Mouse (Mus musculus) forebrain, embryonic 16.5 days (tissue): Measurements from ENCODE around the gene Serpini1. TPM values are rescaled to one million over a fixed set of nuclear protein-coding genes. Genes with fewer than 3 reads are reported as not detected.
"Not testable (repeated sequence)": the region's sequence is repeated elsewhere in the genome, so short reads cannot be mapped to it uniquely, and the experiment has no call there.

Experiments used
- ATAC-seq: fragments of 200-750 bp; cut with Nextera tagmentation; 2 replicates; pipeline ENCODE4 v1.8.0; 2017; ENCODE audit warnings: mild to moderate bottlenecking, moderate library complexity
- H3K27ac ChIP-seq: fragments of 300-500 bp; sonication (generic); 2 replicates; pipeline ENCODE4 v1.5.1; 2014; ENCODE audit warnings: low read length, control low read depth
- H3K27me3 ChIP-seq: fragments of 300-500 bp; sonication (generic); replicated peaks from 2 replicates; pipeline ENCODE4 v1.6.1; 2014; ENCODE audit warnings: low read length; ENCODE audit not compliant: control insufficient read depth, insufficient read depth
- H3K36me3 ChIP-seq: fragments of 300-500 bp; sonication (generic); 2 replicates; pipeline ENCODE4 v1.6.1; 2014; ENCODE audit not compliant: control insufficient read depth, insufficient read depth
- H3K4me1 ChIP-seq: fragments of 300-500 bp; sonication (generic); replicated peaks from 2 replicates; pipeline ENCODE4 v1.6.1; 2014; ENCODE audit warnings: low read length; ENCODE audit not compliant: control insufficient read depth, insufficient read depth
- H3K4me2 ChIP-seq: fragments of 300-500 bp; sonication (generic); 2 replicates; pipeline ENCODE4 v1.6.1; 2014; ENCODE audit warnings: mild to moderate bottlenecking, low read length, control low read depth
- H3K4me3 ChIP-seq: fragments of 300-500 bp; sonication (generic); replicated peaks from 2 replicates; pipeline ENCODE4 v1.5.1; 2014; ENCODE audit warnings: mild to moderate bottlenecking, low read length, control low read depth
- H3K9ac ChIP-seq: fragments of 300-500 bp; sonication (generic); replicated peaks from 2 replicates; pipeline ENCODE4 v1.6.1; 2014; ENCODE audit warnings: low read depth, low read length, control low read depth
- H3K9me3 ChIP-seq: fragments of 300-500 bp; sonication (generic); 2 replicates; pipeline ENCODE4 v1.6.1; 2016; ENCODE audit warnings: low read length; ENCODE audit not compliant: control insufficient read depth
- WGBS: fragments of 180-500 bp; shearing (Covaris S2); extraction: QIAGEN DNeasy Blood & Tissue Kit; methylation state at CpG from one replicate; pipeline ENCODE4 v1.1.7; 2014; 5-methylcytosine and 5-hydroxymethylcytosine counted together
- polyA plus RNA-seq: library from polyadenylated mRNA; unstranded; fragments of >200 nt; fragmentation: Nextera tagmentation; extraction: Ambion mirVana; gene quantifications from 2 replicates; pipeline ENCODE4 v1.2.1, GENCODE M21; 2015

Gene Serpini1
- polyA plus RNA-seq, 1 experiment from 2014 or later = 128 TPM

DNA sequence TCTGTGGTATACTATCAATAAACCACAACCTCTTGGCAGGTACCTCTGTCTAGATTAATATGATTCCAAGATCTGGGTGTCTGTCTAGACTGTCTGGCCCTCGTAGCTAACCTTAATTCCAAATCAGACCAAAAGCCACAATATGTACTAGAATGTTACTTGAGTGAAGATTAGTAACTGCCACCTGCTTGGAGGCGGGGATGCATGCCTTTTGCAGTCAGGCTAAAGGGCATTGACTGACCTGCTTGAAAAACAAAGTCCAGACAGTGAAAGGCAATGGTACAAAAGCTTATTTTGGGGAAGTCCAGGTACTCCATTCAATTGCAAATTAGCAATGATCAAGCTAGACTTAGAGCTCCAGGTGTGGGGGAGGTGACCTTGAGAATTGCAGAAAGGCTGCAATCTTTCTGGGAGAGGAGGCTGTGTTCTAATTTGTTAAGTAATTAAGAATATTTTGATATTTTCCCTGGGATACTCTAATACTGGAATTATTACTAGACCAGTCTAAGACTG is 94.3 kb downstream of the Serpini1 start:
- WGBS = 71% methylated on average over 2 of the region's 2 CpGs
- Histone ChIP-seq H3K4me3 (no peak overlapping the region), H3K4me2 (no peak overlapping the region), H3K9ac (no peak overlapping the region), H3K27ac (no peak overlapping the region), H3K9me3 (no peaks in the 10 kb centered on the region), H3K27me3 (no peaks in the 10 kb centered on the region), H3K4me1 (no peaks in the 10 kb centered on the region), H3K36me3 (no peaks in the 10 kb centered on the region)
- ATAC-seq = no peak

DNA sequence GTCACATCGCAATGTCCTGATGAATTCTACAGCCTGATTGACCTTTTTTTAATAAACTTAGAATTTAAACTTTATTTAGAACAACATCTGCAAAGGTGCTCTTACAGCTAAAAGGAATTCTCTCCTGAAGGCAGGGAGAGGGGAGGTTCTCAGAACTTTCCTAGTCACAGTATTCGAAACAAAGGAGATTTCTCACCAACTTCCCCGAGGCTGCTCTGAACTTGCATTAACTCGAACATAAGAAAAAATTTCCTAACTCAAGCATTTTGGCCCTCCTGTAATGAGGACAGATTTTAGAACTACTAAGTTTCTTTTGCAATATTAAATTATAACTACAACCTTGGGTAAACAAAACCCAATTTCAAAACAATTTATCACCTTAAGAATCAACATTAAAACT is 96.6 kb downstream of the Serpini1 start:
- H3K4me3 ChIP-seq, H3K27ac ChIP-seq, H3K9ac ChIP-seq, H3K27me3 ChIP-seq, H3K4me1 ChIP-seq, H3K36me3 ChIP-seq, H3K4me2 ChIP-seq, H3K9me3 ChIP-seq, ATAC-seq: not testable (repeated sequence)
- WGBS = 56% methylated on average over 4 of the region's 4 CpGs

DNA sequence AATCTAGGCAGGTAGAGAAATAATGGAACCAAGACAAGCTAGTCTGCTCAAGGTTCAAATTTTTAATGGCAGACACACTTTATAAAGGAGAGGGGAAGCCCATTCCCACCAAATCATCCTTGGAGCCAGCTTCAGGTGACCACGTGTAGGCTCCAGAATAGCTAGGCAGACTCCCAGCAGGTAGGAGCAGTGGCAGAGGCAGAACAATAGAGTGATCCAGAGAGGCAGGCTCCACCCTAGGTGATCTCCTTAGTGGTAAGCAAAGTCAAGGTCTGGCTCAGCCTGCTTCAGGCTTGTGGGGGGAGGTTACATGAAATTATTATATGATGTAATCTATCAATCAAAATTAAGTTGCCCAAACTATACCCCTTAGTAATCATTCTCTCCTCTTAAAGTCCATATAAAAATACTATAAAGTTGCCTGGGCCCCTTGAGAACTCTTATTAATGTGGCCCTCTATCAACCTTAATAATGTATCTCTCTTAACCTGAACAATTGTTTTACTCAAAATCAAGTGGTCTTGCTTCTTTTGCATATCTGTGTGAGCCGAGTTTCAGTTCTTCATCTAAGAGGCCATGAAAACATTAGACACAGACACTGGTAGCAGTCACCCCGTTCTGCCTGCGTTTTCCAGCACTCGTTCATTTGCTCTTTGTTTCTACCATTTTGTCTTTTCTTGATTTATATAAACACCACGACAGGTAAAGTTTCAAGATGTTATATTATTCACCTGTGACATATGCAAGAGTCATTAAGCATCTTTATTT is 98.4 kb downstream of the Serpini1 start:
- 81% methylated on average over 6 of the region's 6 CpGs for WGBS
- ATAC-seq = no peak
- H3K27me3 ChIP-seq = no peaks in the 10 kb centered on the region
- no peaks in the 10 kb centered on the region for H3K36me3 ChIP-seq
- H3K4me3 ChIP-seq = no peak overlapping the region
- no peaks in the 10 kb centered on the region for H3K4me1 ChIP-seq
- no peaks in the 10 kb centered on the region for H3K9me3 ChIP-seq
- H3K4me2 ChIP-seq = no peak overlapping the region
- H3K27ac ChIP-seq = no peak overlapping the region
- no peak overlapping the region for H3K9ac ChIP-seq

DNA sequence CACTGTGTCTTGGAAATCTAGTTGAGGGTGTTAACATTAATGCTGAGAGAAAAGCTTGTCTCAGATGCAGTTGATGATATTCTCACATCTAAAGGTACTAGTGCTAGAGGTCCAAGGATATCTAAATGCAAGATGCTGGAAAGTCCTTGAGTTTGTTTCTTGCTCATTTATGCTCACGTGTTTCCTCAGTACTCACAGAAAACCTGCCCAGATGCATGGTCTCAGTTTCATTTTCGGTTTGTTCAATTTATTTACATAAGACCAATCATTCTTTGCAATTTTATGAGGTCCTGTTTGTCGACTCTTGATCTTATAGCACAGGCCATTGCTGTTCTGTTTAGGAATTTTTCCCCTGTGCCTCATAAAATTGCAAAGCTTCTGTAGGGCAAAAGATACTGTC is 109.6 kb downstream of the Serpini1 start:
- ATAC-seq = no peak
- Histone ChIP-seq H3K4me1 (no peaks in the 10 kb centered on the region), H3K9me3 (no peaks in the 10 kb centered on the region), H3K27me3 (no peaks in the 10 kb centered on the region), H3K36me3 (no peaks in the 10 kb centered on the region), H3K27ac (no peak overlapping the region), H3K4me3 (no peak overlapping the region), H3K9ac (no peak overlapping the region), H3K4me2 (no peak overlapping the region)
- whole genome bisulfite sequencing = 90% methylated on average over 3 of the region's 3 CpGs

DNA sequence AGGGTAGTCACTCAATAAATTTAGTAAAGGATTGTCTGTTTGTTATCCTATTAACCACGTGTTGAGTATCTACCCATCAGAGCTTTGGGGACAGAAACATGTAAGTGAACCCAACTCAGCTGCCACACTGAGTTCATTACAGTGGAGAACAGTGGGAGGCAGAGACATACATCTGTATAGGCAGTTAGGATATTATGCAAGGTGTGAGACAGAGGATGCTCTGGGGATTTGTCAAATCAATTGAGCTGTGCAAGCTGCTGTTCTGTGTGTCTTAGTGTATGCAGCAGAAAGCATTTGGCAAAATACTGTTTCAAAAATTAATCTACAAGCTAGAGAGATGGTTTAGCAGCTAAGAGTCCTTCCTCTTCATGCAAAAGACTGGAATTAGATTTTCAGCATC is 113.1 kb downstream of the Serpini1 start:
- no peak overlapping the region for H3K4me3 ChIP-seq
- 68% methylated on average over 1 of the region's 1 CpGs for WGBS
- H3K9me3 ChIP-seq = no peaks in the 10 kb centered on the region
- no peaks in the 10 kb centered on the region for H3K36me3 ChIP-seq
- H3K27ac ChIP-seq = no peak overlapping the region
- ATAC-seq = no peak
- no peaks in the 10 kb centered on the region for H3K27me3 ChIP-seq
- H3K4me1 ChIP-seq = no peaks in the 10 kb centered on the region
- H3K9ac ChIP-seq = no peak overlapping the region
- H3K4me2 ChIP-seq = no peak overlapping the region

DNA sequence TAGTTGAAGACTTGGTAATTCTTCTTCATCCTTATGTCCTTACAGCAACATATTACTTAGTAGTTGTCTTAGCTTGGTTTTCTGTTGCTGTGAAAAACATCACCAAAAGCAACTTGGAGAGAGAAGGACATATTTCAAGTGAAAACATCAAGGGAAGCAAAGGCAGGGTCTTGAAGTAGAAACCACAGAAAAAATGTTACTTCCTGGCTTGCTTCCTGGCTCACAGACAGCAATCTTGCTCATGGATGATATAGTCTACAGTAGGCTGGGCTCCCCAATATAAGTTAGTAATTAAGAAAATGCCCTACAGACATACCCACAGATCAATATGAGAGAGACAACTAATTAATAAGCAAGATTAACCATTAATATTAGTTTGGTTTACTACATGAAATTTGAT is 125.5 kb downstream of the Serpini1 start:
- Histone ChIP-seq H3K9me3 (no peaks in the 10 kb centered on the region), H3K27me3 (no peaks in the 10 kb centered on the region), H3K36me3 (no peaks in the 10 kb centered on the region), H3K4me3 (no peak overlapping the region), H3K4me1 (no peaks in the 10 kb centered on the region), H3K4me2 (no peak overlapping the region), H3K27ac (no peak overlapping the region), H3K9ac (no peak overlapping the region)
- ATAC-seq = no peak

DNA sequence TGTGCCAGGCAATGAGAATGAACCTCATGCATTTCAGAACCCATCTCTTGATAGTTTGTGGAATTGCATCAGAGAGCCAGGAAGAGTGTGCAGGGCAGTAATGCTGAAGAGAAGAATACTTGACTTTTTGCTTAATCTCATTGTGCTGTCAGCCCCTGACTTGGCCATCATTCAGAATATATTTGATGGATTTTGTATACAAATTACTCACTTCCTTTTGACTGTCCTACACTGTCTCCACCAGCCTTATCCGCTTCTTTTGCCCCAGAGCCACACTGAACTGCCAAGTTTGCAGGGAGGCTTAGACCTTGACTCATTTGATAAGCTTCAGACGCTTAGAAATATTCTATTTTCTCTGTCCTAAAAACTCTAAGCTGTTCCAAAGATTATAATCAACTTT is 129.4 kb downstream of the Serpini1 start:
- Histone ChIP-seq H3K36me3 (no peaks in the 10 kb centered on the region), H3K27ac (no peak overlapping the region), H3K4me1 (no peaks in the 10 kb centered on the region), H3K9ac (no peak overlapping the region), H3K4me2 (no peak overlapping the region), H3K9me3 (no peaks in the 10 kb centered on the region), H3K4me3 (no peak overlapping the region), H3K27me3 (no peaks in the 10 kb centered on the region)
- WGBS = 88% methylated on average over 2 of the region's 2 CpGs
- ATAC-seq = no peak

DNA sequence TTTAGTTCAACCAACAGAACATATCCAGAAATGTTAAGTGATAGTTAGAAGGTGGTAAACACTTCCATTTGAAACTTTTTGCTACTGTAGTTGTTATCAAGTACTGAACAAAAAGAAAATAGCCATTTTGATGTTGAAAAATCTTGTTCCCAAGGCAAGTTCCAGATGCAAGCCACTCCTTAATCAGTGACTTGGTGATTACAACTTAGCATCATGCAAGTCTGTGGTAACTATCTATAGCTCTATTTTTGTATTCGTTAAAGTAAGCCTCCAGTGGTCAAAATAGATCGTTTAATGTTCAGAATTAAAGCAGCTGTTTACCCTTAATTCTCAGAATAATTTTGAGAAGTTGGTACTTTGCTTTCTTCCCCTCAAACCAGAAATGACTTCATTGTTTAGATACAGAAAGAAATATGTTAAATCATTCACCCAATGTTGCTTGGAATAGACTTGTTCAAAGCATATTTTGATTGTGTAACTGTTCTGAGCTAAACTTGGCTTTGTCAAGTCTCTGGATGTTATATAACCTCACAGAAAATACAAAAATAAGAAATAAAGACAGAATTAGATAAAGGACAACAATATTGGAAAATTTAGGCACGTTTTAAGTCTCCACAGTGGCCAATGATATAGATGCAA is 130.0 kb downstream of the Serpini1 start:
- Histone ChIP-seq H3K9me3 (no peaks in the 10 kb centered on the region), H3K4me2 (no peak overlapping the region), H3K27me3 (no peaks in the 10 kb centered on the region), H3K9ac (no peak overlapping the region), H3K4me3 (no peak overlapping the region), H3K36me3 (no peaks in the 10 kb centered on the region), H3K27ac (no peak overlapping the region), H3K4me1 (no peaks in the 10 kb centered on the region)
- WGBS = 70% methylated on average over 3 of the region's 3 CpGs
- no peak for ATAC-seq

DNA sequence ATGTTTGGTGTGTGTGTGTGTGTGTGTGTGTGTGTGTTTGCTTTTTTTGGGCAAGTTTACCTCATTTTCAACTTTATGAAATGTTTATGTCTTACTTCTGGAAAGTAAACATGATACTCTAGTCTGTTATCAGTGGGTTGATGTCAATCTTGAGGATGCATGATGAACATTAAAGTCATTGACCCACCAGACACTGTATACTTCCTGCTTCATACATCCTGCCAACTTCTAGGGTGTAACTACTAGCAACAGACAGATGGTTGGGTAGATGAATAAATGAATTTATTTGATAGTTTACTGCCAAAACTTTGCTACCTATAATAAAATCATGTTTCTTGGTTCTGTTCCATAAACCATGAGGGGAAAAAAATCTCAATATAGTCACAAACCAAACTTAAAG is 133.0 kb downstream of the Serpini1 start:
- no peaks in the 10 kb centered on the region for H3K36me3 ChIP-seq
- H3K27me3 ChIP-seq = no peaks in the 10 kb centered on the region
- no peak overlapping the region for H3K4me2 ChIP-seq
- H3K27ac ChIP-seq = no peak overlapping the region
- no peak for ATAC-seq
- H3K4me1 ChIP-seq = no peaks in the 10 kb centered on the region
- H3K9ac ChIP-seq = no peak overlapping the region
- H3K9me3 ChIP-seq = no peaks in the 10 kb centered on the region
- H3K4me3 ChIP-seq = no peak overlapping the region
